Mouse (Mus musculus) kidney, adult 2 months (tissue): ENCODE results near the gene Lrrc75a.

ENCODE experiments used
- CTCF ChIP-seq: fragments of 200-500 bp; conservative IDR thresholded peaks from 2 replicates; pipeline ENCODE4 v1.5.1; 2011; ENCODE audit warnings: low read depth, mild to moderate bottlenecking, control low read depth, low read length, moderate library complexity, mixed read lengths; ENCODE audit not compliant: insufficient read depth, insufficient read length
- POLR2A ChIP-seq: fragments of 200-500 bp; IDR thresholded peaks from one replicate; pipeline ENCODE4 v1.6.1; 2011; ENCODE audit warnings: low read depth, low read length, control low read depth

- TF ChIP-seq CTCF (no peak), POLR2A (no peak)
Measured at GRCm38 (mm10) chr11:62645732-62646494, 2.4 kb downstream of the Lrrc75a start.
